Mouse (Mus musculus): Measurements from ENCODE around the gene Mfsd6l. TPM values are rescaled to one million over a fixed set of nuclear protein-coding genes. Genes with fewer than 3 reads are reported as not detected.

Mfsd6l gene
- polyA plus RNA-seq, 1 experiment: 0.05 TPM

DNA sequence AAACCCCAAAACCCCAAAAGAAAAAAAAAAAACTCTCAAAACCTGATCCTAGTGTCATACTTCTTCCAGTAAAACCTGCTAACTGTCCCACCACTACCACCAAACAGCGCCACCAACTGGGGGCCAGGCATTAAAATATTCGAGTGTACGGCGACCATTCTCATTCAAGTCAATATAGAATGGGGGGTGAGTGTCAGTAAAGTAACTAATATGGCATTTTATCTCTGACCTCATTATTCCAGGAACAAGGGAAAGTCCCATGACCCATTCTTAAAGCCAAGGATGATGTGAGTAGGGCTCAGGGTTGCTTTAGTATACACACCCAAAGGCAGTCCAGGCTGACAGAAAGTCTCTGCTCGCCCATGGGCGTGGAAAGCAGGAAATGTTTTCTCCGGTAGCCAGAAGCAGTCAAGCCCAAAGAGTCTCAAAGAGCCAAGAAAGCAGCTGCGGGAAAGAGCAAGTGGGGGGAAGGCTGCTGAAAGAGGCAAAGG, 2.0 kb upstream of the Mfsd6l start:
- WGBS: 24% methylated on average over 8 of the region's 8 CpGs
- no peak overlapping the region for H3K27ac ChIP-seq (ENCODE audit: insufficient read depth, low read length)
- H3K4me3 ChIP-seq (replicated peaks; ENCODE audit: insufficient read depth, low read depth, low read length): no peak overlapping the region
- peak; percentile 45; the same call in 1 of the 2 replicates for TF ChIP-seq CTCF (IDR thresholded peaks at IDR 0.05; ENCODE audit: borderline replicate concordance, insufficient read depth, low read depth, low read length)
- no peak for TF ChIP-seq POLR2A (IDR thresholded peaks at IDR 0.05; ENCODE audit: borderline replicate concordance, insufficient read depth, low read length)
- H3K27me3 ChIP-seq (ENCODE audit: control insufficient read depth, insufficient read depth, low read length): no peaks in the 10 kb centered on the region
- no peak for DNase-seq
- H3K4me1 ChIP-seq (ENCODE audit: control insufficient read depth, insufficient read depth, low read length): peaks cover 7% of the 10 kb centered on the region; the same call in 1 of the 2 replicates

DNA sequence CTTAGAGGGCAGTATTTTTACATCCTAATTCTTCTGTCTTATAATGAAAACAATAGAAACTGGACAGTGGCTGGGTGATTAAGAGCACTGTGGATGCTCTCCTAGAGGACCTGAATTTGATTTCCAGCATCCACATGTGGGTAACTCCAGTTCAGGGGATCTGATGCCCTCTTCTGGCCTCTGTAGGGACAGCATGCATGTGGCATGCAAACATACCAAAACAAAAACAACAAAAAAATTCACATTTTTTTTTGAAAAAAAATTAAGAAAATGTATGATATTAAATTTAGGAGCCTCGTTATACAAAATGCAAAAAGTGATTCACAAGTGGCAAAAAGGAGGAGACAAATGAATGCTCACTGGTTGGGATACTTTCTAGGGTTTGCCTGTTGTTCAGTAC, 3.6 kb downstream of the Mfsd6l start:
- no peak for TF ChIP-seq POLR2A (IDR thresholded peaks at IDR 0.05; ENCODE audit: borderline replicate concordance, insufficient read depth, low read length)
- peak; percentile 16; the same call in 1 of the 2 replicates for TF ChIP-seq CTCF (IDR thresholded peaks at IDR 0.05; ENCODE audit: borderline replicate concordance, insufficient read depth, low read depth, low read length)
- Histone ChIP-seq H3K27ac (ENCODE audit: insufficient read depth, low read length) (no peak overlapping the region), H3K27me3 (ENCODE audit: control insufficient read depth, insufficient read depth, low read length) (no peaks in the 10 kb centered on the region), H3K4me3 (replicated peaks; ENCODE audit: insufficient read depth, low read depth, low read length) (no peak overlapping the region), H3K4me1 (ENCODE audit: control insufficient read depth, insufficient read depth, low read length) (peaks cover 23% of the 10 kb centered on the region)
- no peak for DNase-seq
- WGBS: 68% methylated on average over 1 of the region's 1 CpGs

DNA sequence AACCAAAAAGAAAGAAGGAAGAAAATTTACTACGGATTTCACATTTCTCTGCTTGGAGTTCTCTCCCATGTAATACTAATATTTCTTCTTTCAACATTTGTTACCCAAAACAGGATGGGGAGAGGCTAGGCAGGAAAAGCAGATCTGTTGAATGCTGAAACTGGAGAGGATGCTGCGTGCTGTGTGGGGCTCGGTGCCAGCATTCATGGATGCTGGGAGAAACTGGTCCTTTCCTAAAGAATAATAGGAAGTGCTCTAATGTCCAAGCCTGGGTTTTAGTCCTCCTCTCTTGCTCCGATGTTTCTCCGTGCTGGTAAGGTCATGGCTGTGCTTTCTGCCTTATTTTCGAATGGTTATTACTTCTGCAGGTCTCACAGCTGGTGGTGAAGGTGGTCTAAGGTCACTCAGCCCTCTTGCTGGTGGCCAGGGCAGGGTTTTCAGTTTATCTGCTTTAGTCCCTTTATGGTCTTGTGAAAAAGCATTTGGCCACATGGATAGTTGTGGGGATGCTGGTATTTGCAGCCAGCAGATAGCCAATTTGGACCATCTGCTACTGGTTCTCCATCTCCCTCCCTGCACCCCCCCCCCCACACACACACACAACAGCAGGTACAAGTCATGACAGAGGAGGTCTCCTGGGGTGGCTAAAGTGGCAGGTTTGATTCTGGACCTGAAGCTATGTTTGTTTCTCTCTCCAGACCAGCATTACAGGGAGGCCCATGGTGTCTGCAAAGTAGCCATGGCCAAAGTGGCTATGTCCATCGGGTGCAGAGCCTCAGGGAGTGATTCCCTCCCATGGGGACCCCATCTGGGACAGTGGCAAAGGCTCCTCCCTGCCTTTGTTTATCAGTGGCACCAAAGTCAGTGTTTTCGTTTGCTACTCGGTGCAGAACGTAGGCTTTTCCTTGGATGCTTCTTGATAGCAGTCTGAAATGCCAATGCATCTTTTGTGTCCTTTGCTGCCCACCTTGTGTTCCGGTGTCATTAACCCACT, 6.3 kb downstream of the Mfsd6l start:
- Histone ChIP-seq H3K4me1 (ENCODE audit: control insufficient read depth, insufficient read depth, low read length) (peaks cover 21% of the 10 kb centered on the region), H3K4me3 (replicated peaks; ENCODE audit: insufficient read depth, low read depth, low read length) (no peak overlapping the region), H3K27ac (ENCODE audit: insufficient read depth, low read length) (peak overlapping the region; percentile 70), H3K27me3 (ENCODE audit: control insufficient read depth, insufficient read depth, low read length) (no peaks in the 10 kb centered on the region)
- DNase-seq: peak; percentile 54 to 59
- 22% methylated on average over 11 of the region's 11 CpGs for WGBS
- TF ChIP-seq POLR2A (IDR thresholded peaks at IDR 0.05; ENCODE audit: borderline replicate concordance, insufficient read depth, low read length) (no peak), CTCF (IDR thresholded peaks at IDR 0.05; ENCODE audit: borderline replicate concordance, insufficient read depth, low read depth, low read length) (no peak)

DNA sequence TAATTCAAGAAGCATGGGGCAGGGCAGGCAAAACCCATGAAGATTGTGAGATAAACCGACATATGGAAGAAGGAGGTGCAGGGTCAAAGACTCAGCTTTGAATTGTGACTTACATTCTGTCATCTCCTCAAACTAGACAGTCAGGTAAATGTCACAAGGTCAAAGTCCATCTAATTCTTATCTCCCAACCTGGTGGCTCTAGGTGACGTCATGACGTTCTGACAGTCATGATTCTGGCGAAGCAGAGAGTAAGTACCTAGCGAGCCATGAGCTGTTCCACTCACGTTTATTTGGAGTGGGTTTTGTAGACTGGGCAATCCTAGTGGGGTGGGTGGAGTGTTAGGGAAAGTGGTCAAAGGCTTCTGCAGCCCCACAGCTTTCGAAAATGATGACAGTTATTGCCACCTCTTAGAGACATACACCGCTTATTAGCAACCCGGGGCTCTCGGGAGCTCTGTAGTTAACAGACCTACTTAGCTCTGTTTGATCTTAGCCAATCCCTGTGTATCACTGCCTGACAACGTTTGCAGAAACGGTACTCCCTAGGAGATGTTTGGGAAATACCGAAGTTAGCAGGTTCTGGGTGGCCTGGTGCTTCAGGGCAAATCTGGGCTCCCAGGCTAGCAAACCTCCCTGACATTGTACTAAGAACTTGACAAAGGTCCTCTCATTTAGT, 8.5 kb downstream of the Mfsd6l start:
- TF ChIP-seq POLR2A (IDR thresholded peaks at IDR 0.05; ENCODE audit: borderline replicate concordance, insufficient read depth, low read length) (no peak), CTCF (IDR thresholded peaks at IDR 0.05; ENCODE audit: borderline replicate concordance, insufficient read depth, low read depth, low read length) (no peak)
- no peak overlapping the region for H3K4me3 ChIP-seq (replicated peaks; ENCODE audit: insufficient read depth, low read depth, low read length)
- H3K4me1 ChIP-seq (ENCODE audit: control insufficient read depth, insufficient read depth, low read length): peaks cover 17% of the 10 kb centered on the region
- H3K27me3 ChIP-seq (ENCODE audit: control insufficient read depth, insufficient read depth, low read length): no peaks in the 10 kb centered on the region
- 91% methylated on average over 13 of the region's 13 CpGs for WGBS
- H3K27ac ChIP-seq (ENCODE audit: insufficient read depth, low read length): no peak overlapping the region
- no peak for DNase-seq

DNA sequence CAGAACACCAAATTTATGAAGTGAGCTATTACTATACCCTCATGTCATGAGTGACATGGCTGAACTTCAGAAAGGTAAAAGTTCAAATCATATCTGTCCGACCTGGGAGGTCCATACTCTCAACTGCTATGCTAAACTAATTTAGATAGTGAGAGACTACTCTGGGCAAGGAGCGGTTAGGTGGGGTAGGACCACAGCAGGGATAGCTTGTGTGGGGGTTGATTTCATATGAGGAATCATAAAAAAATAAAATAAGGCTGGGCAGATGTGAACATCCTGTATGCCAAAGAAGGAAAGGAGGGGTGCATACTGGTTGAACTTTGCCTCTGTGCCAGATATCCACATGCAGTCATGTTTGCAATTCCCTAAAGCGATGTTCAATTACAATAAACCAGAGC, 9.0 kb downstream of the Mfsd6l start:
- TF ChIP-seq CTCF (IDR thresholded peaks at IDR 0.05; ENCODE audit: borderline replicate concordance, insufficient read depth, low read depth, low read length): no peak
- Histone ChIP-seq H3K27ac (ENCODE audit: insufficient read depth, low read length) (no peak overlapping the region), H3K27me3 (ENCODE audit: control insufficient read depth, insufficient read depth, low read length) (no peaks in the 10 kb centered on the region), H3K4me1 (ENCODE audit: control insufficient read depth, insufficient read depth, low read length) (peaks cover 17% of the 10 kb centered on the region), H3K4me3 (replicated peaks; ENCODE audit: insufficient read depth, low read depth, low read length) (no peak overlapping the region)
- WGBS: 95% methylated on average over 3 of the region's 3 CpGs
- DNase-seq: no peak

DNA sequence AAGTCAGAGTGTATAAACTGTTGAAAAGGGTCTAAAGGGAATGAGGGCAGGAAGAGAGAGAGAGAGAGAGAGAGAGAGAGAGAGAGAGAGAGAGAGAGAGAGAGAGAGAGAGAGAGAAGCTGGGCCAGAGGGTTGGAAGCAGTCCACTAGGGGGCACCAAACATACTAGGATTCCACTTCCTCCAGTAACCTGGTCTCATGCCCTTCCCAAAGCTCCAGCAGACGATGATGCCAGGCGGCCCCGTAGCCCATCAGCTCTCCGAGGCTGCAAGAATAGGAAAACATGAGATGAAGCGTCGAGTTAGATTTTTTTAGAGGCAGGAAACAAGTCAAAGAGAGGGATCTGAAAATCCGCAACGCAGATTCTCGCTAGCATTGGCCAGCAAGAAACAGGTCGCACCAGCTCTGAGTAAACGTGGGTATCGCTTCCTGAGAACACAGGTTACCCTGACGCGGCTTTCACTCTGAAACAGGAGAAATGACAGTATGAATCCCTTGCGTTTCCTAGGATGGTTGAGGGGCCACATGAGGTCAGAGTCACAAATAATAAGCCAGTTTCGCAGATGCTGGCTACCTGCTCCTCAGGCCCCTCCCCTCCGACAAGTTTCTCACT, 10.6 kb downstream of the Mfsd6l start:
- 12% methylated on average over 17 of the region's 17 CpGs for WGBS
- peak; percentile 84 for DNase-seq
- Histone ChIP-seq H3K4me3 (replicated peaks; ENCODE audit: insufficient read depth, low read depth, low read length) (peak overlapping the region; percentile 70), H3K4me1 (ENCODE audit: control insufficient read depth, insufficient read depth, low read length) (peaks cover 15% of the 10 kb centered on the region), H3K27ac (ENCODE audit: insufficient read depth, low read length) (no peak overlapping the region), H3K27me3 (ENCODE audit: control insufficient read depth, insufficient read depth, low read length) (no peaks in the 10 kb centered on the region)
- TF ChIP-seq CTCF (IDR thresholded peaks at IDR 0.05; ENCODE audit: borderline replicate concordance, insufficient read depth, low read depth, low read length) (peak; percentile 78), POLR2A (IDR thresholded peaks at IDR 0.05; ENCODE audit: borderline replicate concordance, insufficient read depth, low read length) (no peak)

DNA sequence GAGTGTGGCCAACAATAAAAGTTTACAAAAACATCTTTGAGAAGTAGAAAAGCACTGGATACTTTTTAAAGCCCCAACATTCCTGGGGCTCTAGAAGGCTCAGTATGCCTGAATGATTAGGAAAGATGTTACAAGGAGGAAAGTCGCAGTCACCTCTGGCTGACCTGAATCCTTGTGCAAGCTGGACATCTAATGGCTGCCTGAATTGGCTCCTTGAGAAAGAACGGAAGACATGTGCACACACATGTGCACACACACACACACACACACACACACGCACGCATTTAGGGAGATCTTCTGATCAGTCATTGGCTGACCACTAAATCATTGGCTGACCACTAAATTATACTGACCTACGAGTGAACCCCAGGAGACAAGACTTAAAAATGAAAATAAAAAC, 14.9 kb downstream of the Mfsd6l start:
- WGBS: 88% methylated on average over 5 of the region's 5 CpGs
- no peak for TF ChIP-seq POLR2A (IDR thresholded peaks at IDR 0.05; ENCODE audit: borderline replicate concordance, insufficient read depth, low read length)
- no peak for TF ChIP-seq CTCF (IDR thresholded peaks at IDR 0.05; ENCODE audit: borderline replicate concordance, insufficient read depth, low read depth, low read length)

More for the DNA sequence above, 14.9 kb downstream of the Mfsd6l start:
- H3K4me3 ChIP-seq (replicated peaks; ENCODE audit: insufficient read depth, low read depth, low read length): no peak overlapping the region
- H3K27ac ChIP-seq (ENCODE audit: insufficient read depth, low read length): no peak overlapping the region
- H3K27me3 ChIP-seq (ENCODE audit: control insufficient read depth, insufficient read depth, low read length): no peaks in the 10 kb centered on the region
- no peaks in the 10 kb centered on the region for H3K4me1 ChIP-seq (ENCODE audit: control insufficient read depth, insufficient read depth, low read length)
- no peak for DNase-seq
